Mouse (Mus musculus) liver, embryonic 16.5 days (tissue): Measurements from ENCODE around the gene Ifnar2. TPM values are rescaled to one million over a fixed set of nuclear protein-coding genes. Genes with fewer than 3 reads are reported as not detected.
"Not testable (repeated sequence)": the region's sequence is repeated elsewhere in the genome, so short reads cannot be mapped to it uniquely, and the experiment has no call there.

Experiments used
- ATAC-seq: fragments of 200-750 bp; cut with Nextera tagmentation; 2 replicates; pipeline ENCODE4 v1.8.0; 2017; ENCODE audit warnings: low read depth, mild to moderate bottlenecking, moderate number of reproducible peaks, moderate library complexity
- H3K27ac ChIP-seq: fragments of 300-500 bp; sonication (generic); 2 replicates; pipeline ENCODE4 v1.5.1; 2014; ENCODE audit warnings: mild to moderate bottlenecking, low read length
- H3K27me3 ChIP-seq: fragments of 300-500 bp; sonication (generic); 2 replicates; pipeline ENCODE4 v1.6.1; 2014; ENCODE audit warnings: low read depth, low read length, mixed read lengths; ENCODE audit not compliant: control insufficient read depth, insufficient read depth
- H3K36me3 ChIP-seq: fragments of 300-500 bp; sonication (generic); 2 replicates; pipeline ENCODE4 v1.6.1; 2014; ENCODE audit warnings: mild to moderate bottlenecking; ENCODE audit not compliant: control insufficient read depth, insufficient read depth
- H3K4me1 ChIP-seq: fragments of 300-500 bp; sonication (generic); 2 replicates; pipeline ENCODE4 v1.6.1; 2014; ENCODE audit warnings: low read depth, low read length, mixed read lengths; ENCODE audit not compliant: control insufficient read depth
- H3K4me2 ChIP-seq: fragments of 300-500 bp; sonication (generic); 2 replicates; pipeline ENCODE4 v1.6.1; 2014; ENCODE audit warnings: low read depth, low read length, mixed read lengths
- H3K4me3 ChIP-seq: fragments of 300-500 bp; sonication (generic); 2 replicates; pipeline ENCODE4 v1.5.1; 2014; ENCODE audit warnings: low read depth, mild to moderate bottlenecking, low read length
- H3K9ac ChIP-seq: fragments of 300-500 bp; sonication (generic); 2 replicates; pipeline ENCODE4 v1.6.1; 2014; ENCODE audit warnings: low read depth, low read length
- H3K9me3 ChIP-seq: fragments of 300-500 bp; sonication (generic); replicated peaks from 2 replicates; pipeline ENCODE4 v1.6.1; 2016; ENCODE audit warnings: low read length; ENCODE audit not compliant: control insufficient read depth
- WGBS: fragments of 180-500 bp; shearing (Covaris S2); extraction: QIAGEN DNeasy Blood & Tissue Kit; methylation state at CpG from one replicate; pipeline ENCODE4 v1.1.7; 2014; ENCODE audit not compliant: insufficient replicate concordance; 5-methylcytosine and 5-hydroxymethylcytosine counted together
- polyA plus RNA-seq: library from polyadenylated mRNA; unstranded; fragments of >200 nt; fragmentation: Nextera tagmentation; extraction: Ambion mirVana; gene quantifications from 2 replicates; pipeline ENCODE4 v1.2.1, GENCODE M21; 2015

The Ifnar2 gene
- polyA plus RNA-seq, 1 experiment from 2014 or later = 95.8 TPM

DNA sequence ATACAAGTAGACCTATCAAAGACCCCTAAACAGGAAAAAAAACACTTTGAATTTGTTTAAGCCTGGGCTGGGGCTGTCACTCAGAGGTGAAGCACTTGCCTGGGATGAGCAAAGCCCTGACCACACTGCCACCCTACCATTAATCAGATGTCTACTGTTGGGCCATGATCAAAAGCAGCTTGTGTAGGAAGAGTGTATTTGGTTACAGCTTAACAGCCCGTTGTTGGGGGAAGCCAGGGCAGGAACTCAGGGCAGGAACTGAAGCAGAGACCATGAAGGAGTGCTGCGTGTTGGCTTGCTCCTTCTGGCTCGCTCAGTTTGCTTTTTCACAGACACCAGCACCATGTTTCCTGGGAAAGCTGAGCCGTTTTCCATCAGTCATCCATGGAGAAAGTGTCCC lies 54.0 kb downstream of the Ifnar2 start:
- Histone ChIP-seq H3K4me1 (no peaks in the 10 kb centered on the region), H3K4me2 (no peak overlapping the region), H3K36me3 (peaks cover 38% of the 10 kb centered on the region), H3K9ac (no peak overlapping the region), H3K4me3 (no peak overlapping the region), H3K27ac (no peak overlapping the region), H3K27me3 (no peaks in the 10 kb centered on the region), H3K9me3 (no peaks in the 10 kb centered on the region)
- 69% methylated on average over 4 of the region's 4 CpGs for WGBS
- no peak for ATAC-seq

DNA sequence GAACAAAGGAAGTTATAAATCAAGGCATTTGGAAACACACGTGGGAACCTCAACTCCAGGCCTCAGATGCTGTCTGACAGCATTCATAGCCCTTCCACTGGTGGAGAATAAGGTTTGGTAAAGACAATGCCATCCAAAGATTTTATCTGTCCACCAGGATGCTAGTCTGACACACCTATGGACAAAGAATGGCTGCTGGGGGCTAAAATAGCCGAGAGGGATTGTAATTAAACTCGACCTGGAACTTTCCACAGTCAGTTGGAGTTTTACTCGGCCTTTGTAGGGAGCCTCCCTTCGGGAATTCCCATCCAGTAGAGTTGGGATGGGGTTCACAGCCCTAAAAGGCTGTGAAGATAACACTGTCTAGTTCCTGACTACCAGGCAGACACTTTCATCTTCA lies 54.9 kb downstream of the Ifnar2 start:
- Histone ChIP-seq H3K4me3 (no peak overlapping the region), H3K27ac (no peak overlapping the region), H3K4me1 (no peaks in the 10 kb centered on the region), H3K27me3 (no peaks in the 10 kb centered on the region), H3K4me2 (no peak overlapping the region), H3K9ac (no peak overlapping the region), H3K36me3 (peaks cover 32% of the 10 kb centered on the region), H3K9me3 (no peaks in the 10 kb centered on the region)
- 71% methylated on average over 5 of the region's 5 CpGs for WGBS
- ATAC-seq = no peak

DNA sequence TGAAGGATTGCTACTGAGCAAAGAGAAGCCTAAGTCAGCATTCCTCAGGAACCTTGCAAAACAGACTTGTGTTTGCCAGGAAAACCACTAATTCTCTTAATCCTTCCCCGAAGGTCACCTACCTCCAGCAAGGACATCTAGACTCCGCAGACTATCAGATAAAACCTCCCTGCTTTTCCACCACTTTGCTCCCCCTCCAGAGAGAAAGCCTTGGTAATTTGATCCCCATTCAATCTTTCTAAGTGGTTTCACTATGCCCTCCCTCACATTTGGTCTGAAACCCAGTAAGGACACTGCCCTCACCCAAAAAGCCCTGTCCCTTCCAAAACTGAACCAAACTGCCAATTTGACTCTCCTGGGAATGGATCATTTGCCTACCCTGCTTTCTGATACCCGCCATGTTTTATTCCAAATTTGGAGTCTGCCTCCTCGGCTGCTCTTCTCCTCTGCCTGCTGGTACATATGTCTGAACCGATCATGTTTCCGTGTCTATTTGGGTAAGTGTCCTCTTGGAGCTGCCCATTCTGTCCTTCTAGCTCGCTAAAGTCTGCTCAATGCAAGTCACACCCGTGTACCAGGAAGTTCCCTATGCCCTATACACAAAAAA lies 55.8 kb downstream of the Ifnar2 start:
- no peak overlapping the region for H3K4me2 ChIP-seq
- WGBS = 82% methylated on average over 8 of the region's 8 CpGs
- no peak overlapping the region for H3K27ac ChIP-seq
- H3K27me3 ChIP-seq = no peaks in the 10 kb centered on the region
- no peaks in the 10 kb centered on the region for H3K9me3 ChIP-seq
- no peak for ATAC-seq
- H3K4me1 ChIP-seq = peaks cover 7% of the 10 kb centered on the region
- H3K4me3 ChIP-seq = no peak overlapping the region
- no peak overlapping the region for H3K9ac ChIP-seq
- H3K36me3 ChIP-seq = peaks cover 32% of the 10 kb centered on the region

DNA sequence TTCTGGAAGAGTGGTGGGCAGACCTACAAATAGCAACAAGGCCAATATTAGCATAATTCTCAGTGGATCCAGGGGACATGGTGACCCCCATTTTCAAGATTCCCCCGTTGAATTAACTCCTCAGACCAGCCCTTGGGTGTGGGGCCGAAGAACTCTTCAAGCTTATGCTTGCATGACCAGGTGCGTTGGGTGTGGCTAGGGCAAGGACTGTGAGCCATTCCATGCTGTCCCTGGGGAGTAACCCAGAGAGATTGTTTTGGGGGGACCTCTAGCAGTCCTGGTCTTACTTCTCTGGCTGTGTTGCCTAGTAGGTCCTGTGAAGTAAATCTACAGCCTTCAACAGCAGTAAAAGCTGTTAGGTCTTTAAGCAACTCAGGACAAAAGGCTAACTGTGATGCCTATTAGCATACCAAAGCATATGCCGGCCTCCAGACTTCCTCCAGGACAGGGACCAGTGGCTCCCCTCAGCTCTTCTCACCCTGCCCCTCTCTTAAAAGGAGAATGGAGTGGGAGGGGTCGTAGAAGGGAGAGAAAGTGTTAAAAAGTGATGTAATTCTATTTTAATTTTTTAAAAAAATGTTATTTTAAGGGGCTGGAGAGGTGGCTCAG lies 60.2 kb downstream of the Ifnar2 start:
- Histone ChIP-seq H3K36me3 (no peaks in the 10 kb centered on the region), H3K4me3 (no peak overlapping the region), H3K27me3 (no peaks in the 10 kb centered on the region), H3K4me2 (no peak overlapping the region), H3K27ac (peak overlapping the region; percentile 42; the same call in 1 of the 2 replicates), H3K4me1 (peaks cover 20% of the 10 kb centered on the region), H3K9ac (no peak overlapping the region), H3K9me3 (no peaks in the 10 kb centered on the region)
- no peak for ATAC-seq
- WGBS = 53% methylated on average over 5 of the region's 5 CpGs

DNA sequence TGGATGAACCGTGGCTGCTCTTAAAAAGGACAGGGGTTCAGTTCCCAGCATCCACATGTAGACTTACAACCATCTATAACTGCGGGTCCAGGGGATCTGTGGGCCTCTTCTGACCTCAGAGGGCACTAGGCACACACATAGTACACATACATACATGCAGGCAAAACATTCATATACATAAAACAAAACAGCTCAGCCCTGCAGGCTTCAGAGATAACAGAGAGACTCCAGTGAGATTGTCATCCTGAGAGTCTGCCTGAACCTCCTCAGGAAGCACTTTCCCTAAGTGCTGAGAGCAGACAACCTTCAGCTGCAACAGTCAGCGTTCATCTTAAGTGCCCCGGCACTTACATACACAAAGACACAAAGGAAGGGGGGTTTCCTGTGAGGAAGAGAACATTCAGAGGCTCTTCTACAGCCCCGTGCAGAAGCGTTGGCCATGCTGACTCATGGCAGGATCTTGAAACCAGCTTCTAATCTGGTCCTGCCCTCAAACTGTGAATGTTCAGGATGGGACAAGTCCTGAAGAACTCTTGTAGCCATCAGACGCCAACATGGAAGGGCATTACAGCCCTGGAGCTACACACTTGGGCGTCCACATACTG lies 60.8 kb downstream of the Ifnar2 start:
- H3K4me1 ChIP-seq = peaks cover 24% of the 10 kb centered on the region
- peak; percentile 71 for ATAC-seq
- WGBS = 29% methylated on average over 8 of the region's 8 CpGs
- peak overlapping the region; percentile 42 for H3K27ac ChIP-seq
- H3K9me3 ChIP-seq = no peaks in the 10 kb centered on the region
- peak overlapping the region; percentile 29; the same call in 1 of the 2 replicates for H3K9ac ChIP-seq
- no peak overlapping the region for H3K4me2 ChIP-seq
- H3K27me3 ChIP-seq = no peaks in the 10 kb centered on the region
- no peak overlapping the region for H3K4me3 ChIP-seq
- H3K36me3 ChIP-seq = no peaks in the 10 kb centered on the region

DNA sequence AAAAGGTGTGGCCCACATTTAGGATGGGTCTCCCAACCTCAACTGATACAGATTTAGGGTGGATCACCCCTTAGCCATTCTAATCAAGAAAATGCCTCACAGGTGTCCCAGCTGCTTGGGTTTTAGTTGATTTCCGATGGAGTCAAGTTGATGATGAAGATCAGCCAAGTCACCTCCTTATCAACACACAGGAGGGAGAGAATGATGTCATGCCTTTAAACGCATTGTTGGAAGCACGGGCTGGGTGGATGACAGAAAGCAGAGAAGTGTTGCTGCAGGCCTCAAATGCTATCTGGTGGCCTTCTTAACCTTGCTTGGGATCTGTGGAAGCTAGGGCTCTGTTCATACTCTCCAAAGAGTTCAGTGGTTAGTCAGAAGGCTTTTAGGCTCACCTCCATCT lies 61.5 kb downstream of the Ifnar2 start:
- Histone ChIP-seq H3K9ac (no peak overlapping the region), H3K9me3 (no peaks in the 10 kb centered on the region), H3K4me2 (no peak overlapping the region), H3K4me3 (no peak overlapping the region), H3K27me3 (no peaks in the 10 kb centered on the region), H3K27ac (peak overlapping the region; percentile 42), H3K4me1 (peaks cover 29% of the 10 kb centered on the region), H3K36me3 (no peaks in the 10 kb centered on the region)
- WGBS = 41% methylated on average over 3 of the region's 3 CpGs
- ATAC-seq = no peak

DNA sequence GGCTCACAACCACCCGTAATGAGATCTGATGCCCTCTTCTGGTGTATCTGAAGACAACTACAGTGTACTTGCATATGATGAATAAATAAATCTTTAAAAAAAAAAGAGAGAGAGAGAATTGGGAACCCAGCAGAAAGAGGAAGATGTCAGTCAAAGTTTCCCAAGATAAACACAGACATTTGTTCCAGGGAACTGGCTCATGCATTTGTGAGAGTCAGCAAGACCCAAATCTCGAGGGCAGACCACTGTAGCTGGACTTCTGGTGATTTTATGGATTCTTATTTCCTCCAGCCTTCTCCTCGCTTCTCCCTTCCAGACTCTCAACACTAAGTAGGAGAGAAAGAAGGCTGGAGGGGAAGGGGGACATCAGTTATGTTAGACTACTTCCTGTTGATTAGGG lies 65.5 kb downstream of the Ifnar2 start:
- ATAC-seq = no peak
- H3K4me1 ChIP-seq = peaks cover 53% of the 10 kb centered on the region
- H3K27ac ChIP-seq = peak overlapping the region; percentile 73
- 42% methylated on average over 3 of the region's 3 CpGs for WGBS
- no peak overlapping the region for H3K4me3 ChIP-seq
- no peaks in the 10 kb centered on the region for H3K9me3 ChIP-seq
- no peaks in the 10 kb centered on the region for H3K36me3 ChIP-seq
- no peaks in the 10 kb centered on the region for H3K27me3 ChIP-seq
- no peak overlapping the region for H3K9ac ChIP-seq
- H3K4me2 ChIP-seq = no peak overlapping the region

DNA sequence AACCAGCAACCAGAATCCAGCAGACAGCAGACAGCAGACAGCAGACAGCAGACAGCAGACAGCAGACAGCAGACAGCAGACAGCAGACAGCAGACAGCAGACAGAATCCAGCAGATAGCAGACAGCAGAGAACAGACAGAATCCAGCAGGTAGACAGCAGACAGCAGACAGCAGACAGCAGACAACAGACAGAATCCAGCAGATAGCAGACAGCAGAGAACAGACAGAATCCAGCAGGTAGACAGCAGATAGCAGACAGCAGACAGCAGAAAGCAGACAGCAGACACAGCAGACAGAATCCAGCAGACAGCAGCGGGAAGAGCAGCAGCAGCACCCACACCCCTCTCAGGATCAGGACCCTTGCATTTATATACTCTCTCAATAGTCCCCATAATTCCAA lies 66.0 kb downstream of the Ifnar2 start:
- Histone ChIP-seq H3K4me1 (peaks cover 52% of the 10 kb centered on the region), H3K27ac (peak overlapping the region; percentile 73)
- not testable (repeated sequence) for H3K9ac ChIP-seq, H3K4me3 ChIP-seq, H3K9me3 ChIP-seq, H3K27me3 ChIP-seq, H3K36me3 ChIP-seq, H3K4me2 ChIP-seq, ATAC-seq
- WGBS = 85% methylated on average over 1 of the region's 1 CpGs

DNA sequence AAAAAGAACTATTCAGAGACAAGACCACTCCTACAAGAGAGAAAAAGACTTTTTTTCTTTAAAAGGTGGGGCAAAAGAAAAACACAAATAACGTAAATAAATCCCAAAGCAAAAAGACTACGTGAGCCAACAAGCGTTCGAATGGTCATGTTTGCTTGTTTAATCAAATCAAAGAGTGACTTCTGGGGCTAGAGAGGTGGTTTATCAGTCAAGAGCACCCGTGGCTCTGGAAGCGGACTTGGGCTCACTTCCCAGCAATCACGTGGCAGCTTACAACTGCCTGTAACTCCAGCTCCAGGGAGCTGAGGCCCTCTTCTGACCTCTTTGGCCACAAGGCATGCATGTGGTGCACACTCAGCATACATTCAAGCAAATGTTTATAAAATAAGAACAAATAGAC lies 68.8 kb downstream of the Ifnar2 start:
- Histone ChIP-seq H3K36me3 (no peaks in the 10 kb centered on the region), H3K9ac (peak overlapping the region; percentile 63), H3K4me1 (peaks cover 47% of the 10 kb centered on the region), H3K27me3 (no peaks in the 10 kb centered on the region), H3K4me2 (peak overlapping the region; percentile 70), H3K4me3 (peak overlapping the region; percentile 42), H3K9me3 (peaks cover 3% of the 10 kb centered on the region; the same call in 1 of the 2 replicates), H3K27ac (peak overlapping the region; percentile 100)
- ATAC-seq = peak; percentile 86
- WGBS = 8% methylated on average over 7 of the region's 7 CpGs
